Mouse (Mus musculus) olfactory bulb, adult 2 months (tissue): ENCODE data around the gene Abl2. TPM values are rescaled to one million over a fixed set of nuclear protein-coding genes. Genes with fewer than 3 reads are reported as not detected.

ENCODE experiments used
- H3K27ac ChIP-seq: fragments of 200-500 bp; 2 replicates; pipeline ENCODE4 v1.5.1; 2012; ENCODE audit warnings: low read depth, low read length; ENCODE audit not compliant: insufficient read depth
- H3K4me1 ChIP-seq: fragments of 200-500 bp; 2 replicates; pipeline ENCODE4 v1.6.1; 2012; ENCODE audit warnings: low read length; ENCODE audit not compliant: control insufficient read depth, insufficient read depth
- H3K4me3 ChIP-seq: fragments of 200-500 bp; 2 replicates; pipeline ENCODE4 v1.5.1; 2012; ENCODE audit warnings: mild to moderate bottlenecking, low read depth, low read length, moderate library complexity; ENCODE audit not compliant: insufficient read depth
- CTCF ChIP-seq: fragments of 200-500 bp; IDR thresholded peaks from 2 replicates; pipeline ENCODE4 v1.5.1; 2012; ENCODE audit warnings: low read depth, mild to moderate bottlenecking, low read length, moderate library complexity; ENCODE audit not compliant: insufficient read depth
- POLR2A ChIP-seq: fragments of 200-500 bp; IDR thresholded peaks from 2 replicates; pipeline ENCODE4 v1.6.1; 2012; ENCODE audit warnings: mild to moderate bottlenecking, low read depth, low read length, moderate library complexity; ENCODE audit not compliant: insufficient read depth
- WGBS: fragments of 180-500 bp; shearing (Covaris S2); methylation state at CpG from one replicate; pipeline ENCODE4 v1.1.7; 2018; 5-methylcytosine and 5-hydroxymethylcytosine counted together
- polyA plus RNA-seq: library from polyadenylated mRNA; stranded (reverse); fragments of >200 nt; gene quantifications from 2 replicates; pipeline ENCODE4 v1.2.4, GENCODE M21; 2012; ENCODE audit warnings: low replicate concordance; ENCODE audit not compliant: missing spikeins, insufficient read depth, insufficient read length

Abl2 gene
- polyA plus RNA-seq, 1 experiment: not detected

DNA sequence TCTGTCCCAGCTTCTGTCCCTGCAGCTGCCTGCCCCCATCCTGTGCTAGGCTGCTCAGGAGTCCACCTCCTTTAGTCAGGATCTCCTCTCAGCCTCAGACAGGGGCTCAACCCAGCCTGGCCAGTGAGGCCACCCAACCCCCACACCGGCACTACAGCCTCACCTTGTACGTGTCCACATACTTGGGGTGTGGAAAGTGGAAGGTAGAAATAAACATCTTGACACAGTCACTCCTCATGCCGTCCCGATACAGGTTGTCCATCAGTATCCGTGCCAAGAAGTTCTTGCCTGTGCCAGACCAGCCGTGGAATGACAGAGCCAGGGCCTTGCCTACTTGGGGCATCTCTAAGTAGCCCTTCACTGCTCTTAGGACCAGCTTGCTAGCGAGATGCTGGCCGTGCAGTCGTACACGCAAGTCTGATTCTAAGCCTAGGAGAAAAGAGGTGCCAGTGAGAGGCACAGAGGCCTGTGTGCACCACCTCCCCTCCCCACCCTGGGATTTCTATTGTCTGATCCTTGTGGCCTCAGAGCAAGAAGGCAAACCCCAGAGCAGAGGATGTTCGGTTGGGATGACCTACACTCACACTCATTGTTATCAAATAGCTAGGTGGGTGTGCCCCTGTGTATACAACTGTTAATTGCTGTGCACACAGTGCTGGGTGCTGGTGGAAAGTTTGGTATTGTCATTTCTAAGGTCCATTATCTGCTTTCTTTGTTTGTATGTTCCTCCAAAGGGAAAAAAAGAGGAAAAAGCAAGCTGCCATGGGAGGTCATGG lies 110.8 kb downstream of the Abl2 start:
- H3K4me1 ChIP-seq: peaks cover 28% of the 10 kb centered on the region
- no peak overlapping the region for H3K4me3 ChIP-seq
- TF ChIP-seq CTCF (no peak), POLR2A (no peak)
- 76% methylated on average over 11 of the region's 11 CpGs for WGBS
- H3K27ac ChIP-seq: no peak overlapping the region

DNA sequence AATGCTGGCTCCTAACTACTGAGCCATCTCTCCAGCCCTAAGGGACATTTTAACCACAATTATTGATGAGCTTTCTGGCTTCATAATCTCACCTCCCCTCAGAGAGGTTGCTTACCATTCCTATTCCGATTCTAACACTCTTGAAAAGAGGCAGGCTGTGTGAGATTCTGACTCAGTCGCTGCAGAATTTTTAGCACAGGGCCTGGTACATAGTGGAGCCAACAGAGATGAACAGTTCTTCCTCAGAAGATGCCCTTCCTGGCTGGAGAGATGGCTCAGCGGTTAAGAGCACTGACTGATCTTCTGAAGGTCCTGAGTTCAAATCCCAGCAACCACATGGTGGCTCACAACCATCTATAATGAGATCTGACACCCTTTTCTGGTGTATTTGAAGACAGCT lies 113.3 kb downstream of the Abl2 start:
- H3K4me1 ChIP-seq: peaks cover 26% of the 10 kb centered on the region
- H3K27ac ChIP-seq: no peak overlapping the region
- H3K4me3 ChIP-seq: no peak overlapping the region
- TF ChIP-seq CTCF: no peak
- WGBS: 74% methylated on average over 3 of the region's 3 CpGs

DNA sequence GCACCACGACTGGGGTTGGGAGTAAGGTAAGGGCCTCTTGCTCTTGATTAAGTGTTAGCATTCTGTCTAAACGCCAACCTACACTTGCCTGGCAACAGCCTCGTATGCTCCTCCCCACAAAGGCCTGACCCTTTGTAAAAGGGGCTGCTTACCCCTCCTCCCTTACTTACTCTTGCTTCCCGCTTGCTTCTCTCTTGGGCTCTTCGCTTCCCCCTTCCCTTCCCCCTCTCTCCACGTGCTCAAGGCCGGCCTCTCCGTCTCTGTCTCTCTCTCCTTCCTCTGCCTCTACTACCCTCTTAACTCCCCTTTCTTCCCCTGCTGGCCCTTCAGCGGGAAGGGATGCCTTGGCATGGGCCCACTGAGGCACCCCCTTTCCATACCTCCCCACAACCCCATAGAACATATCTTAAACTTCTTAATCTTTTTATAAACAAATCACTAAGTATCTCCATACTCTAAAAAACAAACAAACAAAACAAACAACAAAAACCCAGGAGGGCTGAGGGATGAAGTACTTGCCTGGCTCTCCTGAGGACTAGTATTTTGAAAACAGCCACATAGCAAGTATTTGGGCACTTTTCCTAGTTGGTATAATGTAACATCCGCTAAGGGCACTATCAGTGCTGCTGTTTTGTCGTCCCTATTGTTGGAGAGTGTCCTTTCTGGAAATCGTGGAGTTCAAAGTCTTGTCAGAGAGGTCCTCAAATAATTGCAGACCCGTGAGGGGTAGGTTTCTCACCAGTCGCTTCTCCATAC lies 114.3 kb downstream of the Abl2 start:
- Histone ChIP-seq H3K4me3 (peak overlapping the region; percentile 58), H3K27ac (no peak overlapping the region), H3K4me1 (peaks cover 17% of the 10 kb centered on the region)
- WGBS: 52% methylated on average over 14 of the region's 14 CpGs
- TF ChIP-seq POLR2A: no peak
- no peak for TF ChIP-seq CTCF

DNA sequence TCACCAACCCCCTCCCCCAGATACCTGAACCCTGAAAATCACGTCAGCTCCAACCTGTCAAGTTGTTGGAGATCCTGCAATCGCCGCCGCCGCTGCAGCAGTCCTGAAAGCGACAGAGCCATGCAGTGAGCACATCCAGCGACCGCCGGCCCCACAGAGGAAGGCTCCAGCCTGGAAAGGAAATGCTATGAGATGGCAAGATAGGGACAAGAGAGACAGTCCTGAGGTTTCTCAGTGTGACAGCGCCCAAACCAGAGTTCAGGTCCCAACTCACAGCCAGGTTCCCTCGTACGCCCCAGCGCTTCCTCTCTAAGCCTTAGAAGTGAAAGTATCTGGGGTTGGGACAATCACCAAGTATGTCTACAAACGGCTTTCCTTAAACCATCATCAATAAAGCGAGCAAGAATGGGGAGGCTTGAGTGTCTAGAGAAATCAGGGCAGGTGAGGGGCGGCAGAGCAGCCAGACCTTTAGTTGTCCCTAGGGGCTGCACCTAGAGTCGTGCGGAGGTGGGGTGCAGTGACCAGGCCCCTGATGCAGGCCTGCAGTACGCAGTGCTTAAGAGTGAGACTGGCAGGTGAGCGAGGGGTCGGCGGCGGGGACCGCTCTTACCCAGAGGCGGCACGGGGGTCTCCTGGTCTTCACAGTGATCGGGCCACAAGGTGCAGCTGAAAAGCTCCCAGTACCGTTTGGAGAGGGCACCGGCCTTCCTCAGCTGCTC lies 115.0 kb downstream of the Abl2 start:
- TF ChIP-seq POLR2A (no peak), CTCF (0 out of 2 replicates have a peak, but pooled peaks have one; percentile 5)
- peaks cover 17% of the 10 kb centered on the region for H3K4me1 ChIP-seq
- WGBS: 14% methylated on average over 29 of the region's 29 CpGs
- peak overlapping the region; percentile 58 for H3K4me3 ChIP-seq
- H3K27ac ChIP-seq: no peak overlapping the region

DNA sequence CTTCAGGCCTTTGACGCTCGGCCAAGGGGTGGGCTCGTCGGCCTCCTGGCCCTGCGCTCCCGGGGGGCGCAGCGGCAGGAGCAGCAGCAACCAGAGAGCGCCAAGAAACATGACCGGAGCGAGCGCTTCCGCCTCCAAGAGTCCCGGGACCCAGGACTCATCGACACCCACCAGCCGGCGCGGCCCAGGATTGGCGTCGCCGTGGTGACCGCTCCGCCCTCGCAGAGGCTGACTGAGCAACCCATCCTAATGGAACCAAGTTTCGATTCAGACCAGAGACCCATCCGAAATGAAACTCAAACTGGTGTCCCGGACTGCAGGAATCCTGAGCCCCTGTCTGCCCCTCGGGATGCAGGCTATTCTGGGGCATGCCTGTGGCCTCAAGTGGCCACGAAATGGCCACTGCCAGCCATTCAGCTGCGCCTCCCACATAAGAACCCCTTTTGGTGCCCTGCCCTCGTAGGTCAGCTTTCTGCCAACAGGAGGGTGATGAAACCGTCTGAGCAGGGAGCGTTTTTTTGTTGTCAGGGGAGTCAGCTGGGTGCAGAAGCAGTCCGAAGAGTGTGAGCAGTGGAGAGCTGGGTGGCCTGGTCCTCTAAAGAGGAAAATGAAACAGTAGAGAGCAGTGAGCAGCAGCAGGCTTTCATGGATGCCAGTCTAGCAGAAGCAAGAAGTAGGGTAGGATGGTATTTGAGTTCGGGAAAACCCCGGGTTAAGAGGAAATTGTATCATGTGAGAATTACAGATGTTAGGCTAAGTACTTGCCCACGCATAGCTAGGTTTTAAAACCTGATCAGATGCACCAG lies 115.8 kb downstream of the Abl2 start, which contains the start of gene Tor3a:
Gene Tor3a (minus strand): TSS at position 162 of the 806 bp plus-strand sequence.
- Histone ChIP-seq H3K4me3 (peak within 1 kb of the TSS; percentile 58), H3K4me1 (peaks cover 17% of the 10 kb centered on the region), H3K27ac (no peak within 1 kb of the TSS)
- 7% methylated on average over 37 of the region's 37 CpGs for WGBS
- TF ChIP-seq CTCF (no peak), POLR2A (no peak)

DNA sequence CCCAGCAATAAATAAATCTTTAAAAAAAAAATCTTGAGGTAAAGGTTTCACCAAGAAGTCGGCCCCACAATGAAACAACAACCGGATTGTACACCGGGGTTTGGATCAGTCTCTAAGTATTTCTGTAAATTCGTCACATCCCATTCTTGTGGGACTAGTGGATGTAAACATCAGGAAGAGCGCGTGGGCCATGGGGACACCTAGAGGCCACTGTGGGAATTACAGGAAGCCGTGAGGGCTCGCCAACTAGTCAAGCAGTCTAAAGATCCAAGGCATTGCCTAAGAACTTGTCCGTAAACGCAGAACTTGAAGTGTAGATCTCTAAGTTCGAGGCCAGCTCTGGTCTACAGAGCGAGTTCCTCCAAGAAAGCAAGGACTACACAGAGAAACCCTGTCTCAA lies 117.6 kb downstream of the Abl2 start:
- Histone ChIP-seq H3K4me1 (peaks cover 17% of the 10 kb centered on the region), H3K4me3 (no peak overlapping the region), H3K27ac (no peak overlapping the region)
- 50% methylated on average over 12 of the region's 12 CpGs for WGBS
- TF ChIP-seq POLR2A (no peak), CTCF (peak; percentile 50; the same call in 1 of the 2 replicates)

DNA sequence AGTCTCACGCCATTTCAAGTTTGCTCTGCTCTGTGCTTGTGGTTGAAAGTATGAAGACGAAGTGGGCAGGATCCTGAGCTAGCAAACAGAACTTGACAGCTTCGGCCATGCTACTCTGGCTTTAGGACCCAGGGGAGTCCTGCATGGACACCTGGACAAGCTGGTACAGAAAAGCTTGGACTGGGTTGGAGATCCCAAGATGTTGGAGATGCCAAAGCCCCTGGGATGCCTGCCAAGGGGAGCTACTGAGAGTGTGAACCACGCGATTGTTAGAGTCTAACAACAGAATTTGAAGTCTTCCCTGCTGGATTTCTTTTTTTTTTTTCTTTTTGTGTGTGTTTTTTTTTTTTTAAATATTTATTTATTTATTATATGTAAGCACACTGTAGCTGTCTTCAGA lies 118.0 kb downstream of the Abl2 start:
- TF ChIP-seq POLR2A: no peak
- no peak for TF ChIP-seq CTCF
- no peak overlapping the region for H3K27ac ChIP-seq
- peaks cover 17% of the 10 kb centered on the region for H3K4me1 ChIP-seq
- H3K4me3 ChIP-seq: no peak overlapping the region
- WGBS: 72% methylated on average over 5 of the region's 5 CpGs

DNA sequence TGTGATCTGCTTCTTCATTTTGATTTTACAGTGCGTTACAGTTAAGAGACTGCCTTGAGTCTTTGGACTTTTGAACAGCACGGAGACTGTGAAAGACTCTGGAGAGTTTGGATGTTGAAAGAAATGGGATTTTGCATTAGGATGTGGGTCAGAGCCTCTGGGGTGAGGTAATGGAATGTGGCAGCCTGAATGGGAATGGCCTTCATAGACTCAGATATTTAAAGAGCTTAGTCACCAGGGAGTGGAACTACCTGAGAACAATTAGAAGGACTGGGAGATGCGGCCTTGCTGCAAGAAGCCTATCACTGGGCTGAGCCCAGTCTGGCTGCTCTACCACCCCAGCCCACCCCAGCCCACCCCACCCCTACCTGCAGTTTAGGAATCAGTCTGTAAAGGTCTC lies 118.6 kb downstream of the Abl2 start:
- 89% methylated on average over 3 of the region's 3 CpGs for WGBS
- TF ChIP-seq POLR2A: no peak
- TF ChIP-seq CTCF: no peak
- H3K4me1 ChIP-seq: peaks cover 17% of the 10 kb centered on the region

DNA sequence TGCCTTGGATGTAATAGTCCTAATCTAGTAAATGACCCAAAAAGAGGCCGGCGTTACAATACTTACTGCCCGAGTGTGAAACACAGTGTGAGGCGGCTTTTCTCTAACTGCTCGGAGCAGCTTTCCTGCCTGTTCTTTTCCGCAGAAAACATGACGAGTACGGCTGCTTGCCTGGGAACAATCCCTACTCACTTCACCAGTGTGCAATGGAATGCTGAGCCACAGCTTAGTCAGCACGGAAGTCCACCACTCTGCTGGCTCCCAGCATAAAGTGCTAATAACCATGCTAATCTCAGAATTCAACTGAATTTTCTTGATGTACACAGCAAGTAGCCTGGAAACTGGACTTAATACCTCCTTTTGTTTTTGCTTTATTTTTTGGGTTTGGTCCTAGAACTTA lies 121.0 kb downstream of the Abl2 start:
- TF ChIP-seq POLR2A: no peak
- TF ChIP-seq CTCF: no peak
- 64% methylated on average over 9 of the region's 9 CpGs for WGBS
- Histone ChIP-seq H3K4me3 (no peak overlapping the region), H3K27ac (no peak overlapping the region), H3K4me1 (peaks cover under 1% of the 10 kb centered on the region; the same call in 1 of the 2 replicates)

More for the DNA sequence above, 118.6 kb downstream of the Abl2 start:
- no peak overlapping the region for H3K27ac ChIP-seq
- H3K4me3 ChIP-seq: no peak overlapping the region
